Mouse (Mus musculus) limb, embryonic 14.5 days (tissue): ENCODE data around the gene Ttc7. TPM values are rescaled to one million over a fixed set of nuclear protein-coding genes. Genes with fewer than 3 reads are reported as not detected.

Experiments used
- ATAC-seq: fragments of 200-750 bp; cut with Nextera tagmentation; 2 replicates; pipeline ENCODE4 v1.8.0; 2017; ENCODE audit warnings: low read depth, moderate number of reproducible peaks, moderate TSS enrichment; ENCODE audit not compliant: low FRiP score
- DNase-seq: peaks from one replicate; pipeline ENCODE4 v3.0.0-alpha.2; 2015; ENCODE audit warnings: low spot score
- H3K27ac ChIP-seq: fragments of 300-500 bp; sonication (generic); replicated peaks from 2 replicates; pipeline ENCODE4 v1.5.1; 2014; ENCODE audit warnings: low read depth, mild to moderate bottlenecking, low read length, moderate library complexity, mixed read lengths
- H3K27me3 ChIP-seq: fragments of 300-500 bp; sonication (generic); 2 replicates; pipeline ENCODE4 v1.6.1; 2014; ENCODE audit warnings: low read length, mixed read lengths; ENCODE audit not compliant: control insufficient read depth, insufficient read depth
- H3K36me3 ChIP-seq: fragments of 300-500 bp; sonication (generic); 2 replicates; pipeline ENCODE4 v1.6.1; 2014; ENCODE audit warnings: mild to moderate bottlenecking, low read length, moderate library complexity, mixed read lengths; ENCODE audit not compliant: control insufficient read depth, insufficient read depth
- H3K4me1 ChIP-seq: fragments of 300-500 bp; sonication (generic); 2 replicates; pipeline ENCODE4 v1.6.1; 2014; ENCODE audit warnings: antibody characterized with exemption, low read length, mixed read lengths; ENCODE audit not compliant: control insufficient read depth, insufficient read depth
- H3K4me2 ChIP-seq: fragments of 300-500 bp; sonication (generic); replicated peaks from 2 replicates; pipeline ENCODE4 v1.6.1; 2014; ENCODE audit warnings: low read depth, mild to moderate bottlenecking, low read length, moderate library complexity; ENCODE audit not compliant: severe bottlenecking
- H3K4me3 ChIP-seq: fragments of 300-500 bp; sonication (generic); replicated peaks from 2 replicates; pipeline ENCODE4 v1.5.1; 2014; ENCODE audit warnings: low read length
- H3K9ac ChIP-seq: fragments of 300-500 bp; sonication (generic); 2 replicates; pipeline ENCODE4 v1.6.1; 2014; ENCODE audit warnings: mild to moderate bottlenecking, low read depth, low read length, moderate library complexity; ENCODE audit not compliant: severe bottlenecking
- H3K9me3 ChIP-seq: fragments of 300-500 bp; sonication (generic); 2 replicates; pipeline ENCODE4 v1.6.1; 2016; ENCODE audit warnings: low read length; ENCODE audit not compliant: control insufficient read depth
- POLR2A ChIP-seq: fragments of 200-500 bp; IDR thresholded peaks from 2 replicates; pipeline ENCODE4 v1.8.0; 2012; ENCODE audit warnings: inconsistent platforms, mild to moderate bottlenecking, moderate library complexity, borderline replicate concordance; ENCODE audit not compliant: insufficient read depth, insufficient read length; ENCODE audit errors: extremely low read depth
- WGBS: fragments of 180-500 bp; shearing (Covaris S2); extraction: QIAGEN DNeasy Blood & Tissue Kit; methylation state at CpG from one replicate; pipeline ENCODE4 v1.1.7; 2014; 5-methylcytosine and 5-hydroxymethylcytosine counted together
- polyA plus RNA-seq, 2 experiments: library from polyadenylated mRNA; depleted of rRNA in 1 of 2; stranded (reverse) in 1 of 2; unstranded in 1 of 2; fragments of >200 nt; fragmentation: Nextera tagmentation in 1 of 2; extraction: Ambion mirVana in 1 of 2; gene quantifications; 2 replicates each; pipeline versions ENCODE4 v1.2.1 to v1.2.3; 2012 to 2014

Ttc7 gene
- polyA plus RNA-seq, 2 experiments: 7.8 to 9.4 TPM

DNA sequence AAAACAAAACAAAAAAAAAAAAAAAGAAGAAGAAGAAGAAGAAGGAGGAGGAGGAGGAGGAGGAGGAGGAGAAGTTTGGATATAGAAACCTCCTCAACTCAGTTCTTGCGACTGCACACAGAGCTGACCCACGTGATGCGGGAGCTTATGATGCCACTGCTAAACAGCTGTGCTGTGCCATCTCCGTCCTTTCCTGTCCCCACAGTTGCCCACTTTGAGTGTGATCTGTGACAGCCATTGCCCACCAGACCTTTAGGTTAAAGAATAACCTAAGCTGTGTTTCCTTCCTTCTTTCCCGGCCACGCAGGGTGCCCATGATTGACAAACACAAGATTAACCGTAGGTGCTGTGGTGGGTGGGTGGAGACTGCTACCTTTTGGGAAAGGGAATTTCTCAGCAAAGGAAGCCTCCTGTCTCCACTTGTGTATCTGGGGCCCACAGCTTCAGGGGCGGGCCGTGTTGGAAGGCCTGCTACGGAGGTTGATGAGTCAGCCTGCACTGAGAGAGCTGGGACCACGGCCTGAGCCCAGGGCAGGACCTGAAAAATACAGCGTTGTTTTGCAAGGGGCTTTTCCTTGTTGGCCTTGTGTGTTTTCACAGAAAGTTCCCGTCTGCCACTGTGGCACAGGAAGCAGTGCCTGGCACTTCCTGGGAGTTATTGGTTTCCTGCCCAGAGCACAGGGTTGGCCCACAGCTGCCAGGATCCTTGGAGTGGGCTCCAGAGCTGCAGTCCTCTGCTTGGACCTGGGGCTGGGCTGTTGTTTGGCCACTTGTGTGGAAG, 19.5 kb downstream of the Ttc7 start:
- H3K27ac ChIP-seq: no peak overlapping the region
- 77% methylated on average over 13 of the region's 13 CpGs for WGBS
- 0 out of 2 replicates have a peak, but pooled peaks cover 2% of the 10 kb centered on the region for H3K4me1 ChIP-seq
- no peaks in the 10 kb centered on the region for H3K36me3 ChIP-seq
- H3K4me3 ChIP-seq: no peak overlapping the region
- H3K4me2 ChIP-seq: no peak overlapping the region
- TF ChIP-seq POLR2A: no peak
- DNase-seq: no peak
- H3K9me3 ChIP-seq: no peaks in the 10 kb centered on the region
- no peaks in the 10 kb centered on the region for H3K27me3 ChIP-seq
- H3K9ac ChIP-seq: no peak overlapping the region
- ATAC-seq: no peak

DNA sequence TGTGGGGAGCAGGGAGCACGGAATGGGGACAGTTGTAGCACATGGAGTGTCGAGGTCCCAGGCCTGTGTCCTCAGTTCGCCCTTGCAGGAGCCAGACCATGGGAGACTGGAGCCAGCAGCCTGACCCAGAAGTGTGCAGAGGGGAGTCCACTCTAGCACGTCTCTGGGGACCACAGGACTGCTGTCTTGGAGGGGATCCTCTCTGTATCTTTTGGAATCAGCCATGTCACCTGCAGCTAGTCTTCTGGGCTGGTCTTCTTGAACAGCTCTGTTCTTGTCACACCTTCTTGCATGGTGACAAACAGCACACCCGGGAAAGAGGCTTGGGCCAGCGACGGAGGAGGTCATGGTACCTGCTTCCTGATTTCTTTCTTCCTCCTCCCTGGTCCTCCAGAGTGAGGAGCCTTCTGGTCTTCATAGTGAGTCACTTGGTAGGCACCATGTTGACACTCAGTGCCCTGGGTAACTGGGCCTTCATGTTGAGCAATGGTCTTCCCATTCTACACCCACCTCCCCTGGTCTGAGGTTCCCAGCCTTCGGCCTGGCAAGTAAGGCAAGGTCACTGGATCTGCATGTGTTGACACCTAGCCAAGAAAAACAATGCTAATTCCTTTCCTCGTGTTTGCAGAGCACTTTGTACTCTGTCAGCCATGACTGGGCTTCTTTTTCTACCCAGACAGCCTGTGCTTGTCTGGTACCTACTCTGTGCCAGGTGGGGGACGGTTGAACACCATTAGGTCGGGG, 21.6 kb downstream of the Ttc7 start:
- H3K27me3 ChIP-seq: no peaks in the 10 kb centered on the region
- ATAC-seq (no peak), DNase-seq (no peak)
- no peak overlapping the region for H3K9ac ChIP-seq
- no peak overlapping the region for H3K27ac ChIP-seq
- peaks cover 3% of the 10 kb centered on the region; the same call in 1 of the 2 replicates for H3K36me3 ChIP-seq
- no peaks in the 10 kb centered on the region for H3K9me3 ChIP-seq
- H3K4me2 ChIP-seq: no peak overlapping the region
- H3K4me1 ChIP-seq: 0 out of 2 replicates have a peak, but pooled peaks cover under 1% of the 10 kb centered on the region
- H3K4me3 ChIP-seq: no peak overlapping the region
- WGBS: 73% methylated on average over 11 of the region's 11 CpGs
- no peak for TF ChIP-seq POLR2A

GRCm38 (mm10) chr17:87305065-87305464, 22.4 kb downstream of the Ttc7 start:
- WGBS: 86% methylated on average over 8 of the region's 8 CpGs
- Histone ChIP-seq H3K4me3 (no peak overlapping the region), H3K27me3 (no peaks in the 10 kb centered on the region), H3K9me3 (no peaks in the 10 kb centered on the region), H3K4me1 (no peaks in the 10 kb centered on the region), H3K4me2 (no peak overlapping the region), H3K36me3 (peaks cover 3% of the 10 kb centered on the region; the same call in 1 of the 2 replicates), H3K27ac (no peak overlapping the region), H3K9ac (no peak overlapping the region)
- no peak for DNase-seq
- no peak for ATAC-seq
- no peak for TF ChIP-seq POLR2A

GRCm38 (mm10) chr17:87306746-87307145, 24.1 kb downstream of the Ttc7 start:
- Histone ChIP-seq H3K9me3 (no peaks in the 10 kb centered on the region), H3K4me1 (no peaks in the 10 kb centered on the region), H3K4me3 (no peak overlapping the region), H3K27me3 (no peaks in the 10 kb centered on the region), H3K4me2 (no peak overlapping the region), H3K36me3 (peaks cover 3% of the 10 kb centered on the region; the same call in 1 of the 2 replicates), H3K27ac (no peak overlapping the region), H3K9ac (no peak overlapping the region)
- 77% methylated on average over 7 of the region's 8 CpGs for WGBS
- no peak for TF ChIP-seq POLR2A
- DNase-seq: no peak
- no peak for ATAC-seq

DNA sequence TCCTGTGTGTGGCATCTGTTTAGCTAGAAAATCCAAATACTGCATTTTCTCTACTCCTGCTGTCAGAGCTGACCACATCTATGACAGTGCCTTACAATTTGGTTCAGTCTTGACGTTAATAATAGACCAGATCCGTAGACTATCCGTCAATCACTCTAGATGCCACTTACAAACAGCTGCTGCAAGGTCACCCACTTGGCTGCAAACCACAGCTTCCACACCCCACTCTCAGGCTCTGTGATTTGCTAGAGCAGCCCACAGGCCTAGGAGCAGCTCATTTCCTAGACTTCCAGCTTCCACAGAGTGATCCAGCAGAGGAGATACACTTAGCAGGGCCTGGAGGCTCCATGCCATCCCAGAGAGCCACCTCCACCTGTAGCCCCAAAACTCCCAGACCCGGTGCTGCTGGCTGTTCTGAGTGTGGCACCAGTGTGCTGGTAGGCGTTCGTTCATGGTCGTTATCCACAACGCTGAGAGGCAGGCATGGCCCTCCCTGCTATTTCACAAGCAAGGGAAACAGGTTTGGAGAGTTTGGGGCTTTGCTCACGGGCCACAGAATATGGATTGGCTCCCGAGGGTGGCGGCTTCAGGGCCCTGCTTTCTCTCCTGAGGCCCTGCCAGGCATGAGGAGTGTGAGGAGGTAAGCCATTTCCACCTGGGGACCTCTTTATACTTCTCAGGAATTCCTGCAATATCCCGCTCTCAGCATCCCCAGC, 26.5 kb downstream of the Ttc7 start:
- H3K9me3 ChIP-seq: no peaks in the 10 kb centered on the region
- no peak for ATAC-seq
- 59% methylated on average over 12 of the region's 12 CpGs for WGBS
- H3K27me3 ChIP-seq: no peaks in the 10 kb centered on the region
- DNase-seq: no peak
- H3K36me3 ChIP-seq: peaks cover 3% of the 10 kb centered on the region; the same call in 1 of the 2 replicates
- peaks cover 12% of the 10 kb centered on the region for H3K4me1 ChIP-seq
- H3K4me2 ChIP-seq: no peak overlapping the region
- TF ChIP-seq POLR2A: no peak
- H3K27ac ChIP-seq: no peak overlapping the region
- H3K4me3 ChIP-seq: no peak overlapping the region
- H3K9ac ChIP-seq: no peak overlapping the region
